Mouse (Mus musculus): ENCODE results near the gene Chkb.

- TF ChIP-seq TAL1 (IDR thresholded peaks at IDR 0.05; ENCODE audit: low read length), result no peak
- no peak for TF ChIP-seq GATA1 (IDR thresholded peaks at IDR 0.05; ENCODE audit: low read length)
Observed at GRCm38 (mm10) chr15:89396883-89397282, 32.8 kb downstream of the Chkb start.

Data from erythroblast, embryonic 14.5 days (primary cell).